7 mouse cellular contexts compared by ENCODE assay signal in the genomic region with DNA sequence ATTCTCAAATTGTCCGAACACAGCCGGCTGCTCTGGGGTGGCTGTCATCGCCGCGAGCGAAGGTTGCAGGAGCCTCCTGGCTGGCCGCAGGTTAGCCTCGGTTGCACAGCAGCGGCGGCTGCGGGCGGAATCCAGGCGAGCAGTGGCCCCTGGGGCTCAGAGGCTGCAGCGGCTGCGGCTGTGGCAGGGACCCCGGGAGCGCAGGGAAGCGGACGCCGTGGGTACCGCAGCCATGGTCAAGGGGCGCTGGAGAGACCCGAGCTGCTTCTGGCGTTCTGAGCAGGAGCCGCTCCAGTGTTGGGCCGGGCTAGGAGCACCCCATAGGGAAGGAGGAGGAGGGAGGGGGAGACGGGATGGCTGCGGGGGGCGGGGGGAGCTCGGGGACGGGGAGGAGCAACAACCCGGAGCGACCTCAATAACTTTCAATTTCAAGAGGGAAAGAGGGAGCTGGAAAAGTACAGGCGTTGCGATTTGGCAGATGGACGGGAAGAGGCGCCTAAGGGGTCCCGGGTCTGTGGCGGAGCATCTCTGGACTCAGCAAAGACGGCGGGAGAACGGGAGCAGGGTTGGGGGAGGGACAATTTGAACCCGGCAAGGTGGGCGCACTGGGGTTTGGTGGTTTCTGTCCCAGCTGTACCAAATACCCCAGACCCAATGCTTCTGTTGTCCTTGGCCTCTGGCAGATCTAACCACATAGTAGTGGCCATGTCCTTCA. TPM values are rescaled to one million over a fixed set of nuclear protein-coding genes. Genes with fewer than 3 reads are reported as not detected.
DNase-seq lines count a peak whose midpoint lies in the region; ATAC-seq lines count a peak whose summit lies in the region.

A gene (minus strand): TSS at position 322 of the 715 bp plus-strand sequence.

- H3K9ac ChIP-seq in forebrain, embryonic 12.5 days, result peak within 1 kb of the TSS; percentile 71

- no peaks in the 10 kb centered on the region for H3K9me3 ChIP-seq in forebrain, embryonic 12.5 days

- DNase-seq in R1 (ENCODE audit: low read depth, low spot score), result peak; percentile 49
- DNase-seq in brain, adult 2 months (ENCODE audit: low read depth, low spot score), result peak; percentile 53
- peak; percentile 50 to 56 for DNase-seq in layer of hippocampus, postnatal 36 days
- peak; percentile 32 for DNase-seq in right cerebral cortex, postnatal 4 days

- peaks cover 35% of the 10 kb centered on the region for H3K27me3 ChIP-seq in forebrain, embryonic 12.5 days

- peak within 1 kb of the TSS; percentile 62 for H3K4me3 ChIP-seq in forebrain, embryonic 12.5 days (replicated peaks)

- peaks cover 26% of the 10 kb centered on the region for H3K4me1 ChIP-seq in forebrain, embryonic 12.5 days

- H3K27ac ChIP-seq in forebrain, embryonic 12.5 days, result peak within 1 kb of the TSS; percentile 75

- H3K36me3 ChIP-seq in forebrain, embryonic 12.5 days (replicated peaks), result no peaks in the 10 kb centered on the region

- H3K4me2 ChIP-seq in forebrain, embryonic 12.5 days, result peak within 1 kb of the TSS; percentile 89

- ATAC-seq in forebrain, embryonic 12.5 days (ENCODE audit: low FRiP score), result peak; percentile 80
- peak; percentile 60 to 63 for ATAC-seq in hematopoietic stem cell, adult 5-6 weeks (replicated peaks in 1 of 2; ENCODE audit: insufficient read depth in 1 of 2, low FRiP score in 2 of 2, low TSS enrichment in 1 of 2, low read depth in 1 of 2, poor library complexity in 2 of 2, severe bottlenecking in 2 of 2)
- ATAC-seq in megakaryocyte-erythroid progenitor cell, adult 5-6 weeks (replicated peaks; ENCODE audit: low FRiP score, low TSS enrichment, poor library complexity, severe bottlenecking), result peak; percentile 34

- under 1% methylated on average over 42 of the region's 44 CpGs for WGBS in forebrain, embryonic 12.5 days

RNA-seq across cellular contexts. Expression of the gene that starts here (rescaled TPM):
- polyA plus RNA-seq in forebrain, embryonic 12.5 days (2016; fragmentation: Nextera tagmentation; extraction: Ambion mirVana), result 31.7 and 45.8 TPM in 2 replicates
- not detected in 2 replicates for total RNA-seq in hematopoietic stem cell, adult 5-6 weeks (2017)
- 10 to 100 TPM; 11.1 to 11.4 TPM for total RNA-seq in layer of hippocampus, postnatal 36 days (2021)
- total RNA-seq in megakaryocyte-erythroid progenitor cell, adult 5-6 weeks (2014; fragmentation: Nextera tagmentation), result not detected in 2 replicates
- not detected in 2 replicates for total RNA-seq in megakaryocyte-erythroid progenitor cell, adult 5-6 weeks (2017)

Comparison
In these comparisons a context has a peak if more than half of its experiments do, and no peak if none do; other contexts are left out.
1. Peak in every context shown above with its lines: DNase-seq, ATAC-seq, H3K4me3 ChIP-seq and H3K27ac ChIP-seq.
2. RNA of the gene that starts here (total RNA-seq): 11.1 to 11.4 TPM in layer of hippocampus, postnatal 36 days; not detected in hematopoietic stem cell, adult 5-6 weeks and not detected in megakaryocyte-erythroid progenitor cell, adult 5-6 weeks; every median in the first group is over 10 times any median in the second.
3. Peak in ATAC-seq in hematopoietic stem cell, adult 5-6 weeks; RNA of the gene not detected or under 1 TPM.
4. Peak in ATAC-seq in megakaryocyte-erythroid progenitor cell, adult 5-6 weeks; RNA of the gene not detected or under 1 TPM.